Mouse (Mus musculus) olfactory bulb, adult 2 months (tissue): ENCODE measurements around the gene Serpine1. TPM values are rescaled to one million over a fixed set of nuclear protein-coding genes. Genes with fewer than 3 reads are reported as not detected.

Experiments used
- H3K27ac ChIP-seq: fragments of 200-500 bp; 2 replicates; pipeline ENCODE4 v1.5.1; 2012; ENCODE audit warnings: low read depth, low read length; ENCODE audit not compliant: insufficient read depth
- H3K4me1 ChIP-seq: fragments of 200-500 bp; 2 replicates; pipeline ENCODE4 v1.6.1; 2012; ENCODE audit warnings: low read length; ENCODE audit not compliant: control insufficient read depth, insufficient read depth
- H3K4me3 ChIP-seq: fragments of 200-500 bp; 2 replicates; pipeline ENCODE4 v1.5.1; 2012; ENCODE audit warnings: mild to moderate bottlenecking, low read depth, low read length, moderate library complexity; ENCODE audit not compliant: insufficient read depth
- CTCF ChIP-seq: fragments of 200-500 bp; IDR thresholded peaks from 2 replicates; pipeline ENCODE4 v1.5.1; 2012; ENCODE audit warnings: low read depth, mild to moderate bottlenecking, low read length, moderate library complexity; ENCODE audit not compliant: insufficient read depth
- POLR2A ChIP-seq: fragments of 200-500 bp; IDR thresholded peaks from 2 replicates; pipeline ENCODE4 v1.6.1; 2012; ENCODE audit warnings: mild to moderate bottlenecking, low read depth, low read length, moderate library complexity; ENCODE audit not compliant: insufficient read depth
- WGBS: fragments of 180-500 bp; shearing (Covaris S2); methylation state at CpG from one replicate; pipeline ENCODE4 v1.1.7; 2018; 5-methylcytosine and 5-hydroxymethylcytosine counted together
- polyA plus RNA-seq: library from polyadenylated mRNA; stranded (reverse); fragments of >200 nt; gene quantifications from 2 replicates; pipeline ENCODE4 v1.2.4, GENCODE M21; 2012; ENCODE audit warnings: low replicate concordance; ENCODE audit not compliant: missing spikeins, insufficient read depth, insufficient read length

Serpine1 gene
- polyA plus RNA-seq, 1 experiment: not detected

GRCm38 (mm10) chr5:137100660-137101059 is 28.6 kb upstream of the Serpine1 start:
- H3K27ac ChIP-seq: no peak overlapping the region
- TF ChIP-seq POLR2A (no peak), CTCF (no peak)
- 64% methylated on average over 4 of the region's 4 CpGs for WGBS

GRCm38 (mm10) chr5:137098418-137098817 is 26.4 kb upstream of the Serpine1 start:
- H3K4me1 ChIP-seq: peaks cover 23% of the 10 kb centered on the region
- no peak overlapping the region for H3K4me3 ChIP-seq
- H3K27ac ChIP-seq: no peak overlapping the region
- 86% methylated on average over 11 of the region's 11 CpGs for WGBS
- no peak for TF ChIP-seq POLR2A
- no peak for TF ChIP-seq CTCF

More at GRCm38 (mm10) chr5:137100660-137101059, 28.6 kb upstream of the Serpine1 start:
- H3K4me3 ChIP-seq: no peak overlapping the region
- H3K4me1 ChIP-seq: peaks cover 24% of the 10 kb centered on the region

- TF ChIP-seq POLR2A: no peak
- no peak for TF ChIP-seq CTCF
- H3K27ac ChIP-seq: no peak overlapping the region
- no peak overlapping the region for H3K4me3 ChIP-seq
- 19% methylated on average over 1 of the region's 1 CpGs for WGBS
- H3K4me1 ChIP-seq: 0 out of 2 replicates have a peak, but pooled peaks cover 4% of the 10 kb centered on the region
These were observed 24.0 kb upstream of the Serpine1 start for GRCm38 (mm10) chr5:137096037-137096436.

GRCm38 (mm10) chr5:137095135-137095534 is 23.1 kb upstream of the Serpine1 start:
- H3K27ac ChIP-seq: no peak overlapping the region
- H3K4me1 ChIP-seq: 0 out of 2 replicates have a peak, but pooled peaks cover 4% of the 10 kb centered on the region
- 90% methylated on average over 10 of the region's 10 CpGs for WGBS
- H3K4me3 ChIP-seq: no peak overlapping the region
- TF ChIP-seq POLR2A: no peak
- TF ChIP-seq CTCF: no peak

GRCm38 (mm10) chr5:137093720-137094119 is 21.7 kb upstream of the Serpine1 start:
- Histone ChIP-seq H3K4me3 (no peak overlapping the region), H3K27ac (no peak overlapping the region), H3K4me1 (0 out of 2 replicates have a peak, but pooled peaks cover 4% of the 10 kb centered on the region)
- TF ChIP-seq POLR2A (no peak), CTCF (no peak)
- 82% methylated on average over 9 of the region's 9 CpGs for WGBS

- H3K27ac ChIP-seq: no peak overlapping the region
- H3K4me1 ChIP-seq: 0 out of 2 replicates have a peak, but pooled peaks cover 4% of the 10 kb centered on the region
- no peak overlapping the region for H3K4me3 ChIP-seq
- no peak for TF ChIP-seq POLR2A
- TF ChIP-seq CTCF: no peak
- WGBS: 75% methylated on average over 6 of the region's 6 CpGs
These were observed 19.5 kb upstream of the Serpine1 start for GRCm38 (mm10) chr5:137091560-137091959.

GRCm38 (mm10) chr5:137090870-137091269 is 18.8 kb upstream of the Serpine1 start:
- TF ChIP-seq CTCF (no peak), POLR2A (no peak)
- Histone ChIP-seq H3K27ac (no peak overlapping the region), H3K4me1 (0 out of 2 replicates have a peak, but pooled peaks cover 4% of the 10 kb centered on the region), H3K4me3 (no peak overlapping the region)
- 79% methylated on average over 10 of the region's 10 CpGs for WGBS

GRCm38 (mm10) chr5:137087410-137087809 is 15.3 kb upstream of the Serpine1 start:
- WGBS: 86% methylated on average over 8 of the region's 8 CpGs
- Histone ChIP-seq H3K4me3 (no peak overlapping the region), H3K27ac (no peak overlapping the region), H3K4me1 (no peaks in the 10 kb centered on the region)
- TF ChIP-seq POLR2A: no peak
- TF ChIP-seq CTCF: no peak

- no peaks in the 10 kb centered on the region for H3K4me1 ChIP-seq
- no peak overlapping the region for H3K4me3 ChIP-seq
- H3K27ac ChIP-seq: no peak overlapping the region
- WGBS: 91% methylated on average over 3 of the region's 3 CpGs
- TF ChIP-seq CTCF (no peak), POLR2A (no peak)
These were observed 13.7 kb upstream of the Serpine1 start for GRCm38 (mm10) chr5:137085731-137086130.

GRCm38 (mm10) chr5:137085021-137085420 is 13.0 kb upstream of the Serpine1 start:
- TF ChIP-seq POLR2A (no peak), CTCF (no peak)
- 76% methylated on average over 6 of the region's 6 CpGs for WGBS
- H3K4me3 ChIP-seq: no peak overlapping the region
- no peak overlapping the region for H3K27ac ChIP-seq
- H3K4me1 ChIP-seq: no peaks in the 10 kb centered on the region
